ENCODE assay signal across 23 mouse cellular contexts in genomic region chr1:154232594-154232993, GRCm38 (mm10). TPM values are rescaled to one million over a fixed set of nuclear protein-coding genes. Genes with fewer than 3 reads are reported as not detected.
"Had no signal": no experiment of that assay in that cellular context is flagged by ENCODE, and none has a peak within 500 bp of the region (broad histone marks: within the 10 kb centered on the region; RNA-seq: fewer than 3 reads in every experiment).

No protein-coding gene starts in this region.

- ATAC-seq: liver, postnatal 0 days; midbrain, embryonic 16.5 days had no signal

- H3K9me3 ChIP-seq: liver, embryonic 13.5 days; liver, embryonic 15.5 days; megakaryocyte, embryonic 14.5 days; neural tube, embryonic 13.5 days; neural tube, embryonic 15.5 days had no signal

- H3K27me3 ChIP-seq: liver, embryonic 13.5 days; liver, embryonic 15.5 days; megakaryocyte, embryonic 14.5 days; neural tube, embryonic 13.5 days; neural tube, embryonic 15.5 days had no signal

- H3K4me2 ChIP-seq: liver, embryonic 11.5 days; liver, embryonic 13.5 days; liver, embryonic 15.5 days; midbrain, embryonic 11.5 days; neural tube, embryonic 13.5 days; neural tube, embryonic 15.5 days had no signal

- DNase-seq: liver; liver, embryonic 13.5 days; liver, postnatal 0 days; midbrain, embryonic 14.5 days; retina, postnatal 1 day; right cerebral cortex, adult 18-20 months; right cerebral cortex, postnatal 25 days; right cerebral cortex, postnatal 4 days; spleen, adult 18-20 months; thymus, adult 18-20 months; thymus, postnatal 14 days; thymus, postnatal 36 days had no signal

- H3K36me3 ChIP-seq: liver, embryonic 13.5 days; liver, embryonic 15.5 days; neural tube, embryonic 13.5 days; neural tube, embryonic 15.5 days had no signal

- H3K4me3 ChIP-seq: liver, embryonic 13.5 days; liver, embryonic 15.5 days; megakaryocyte, embryonic 14.5 days; myocyte; neural tube, embryonic 13.5 days; neural tube, embryonic 15.5 days had no signal

- H3K9ac ChIP-seq: liver, embryonic 13.5 days; liver, embryonic 15.5 days; liver, postnatal 0 days; neural tube, embryonic 13.5 days; neural tube, embryonic 15.5 days had no signal

- H3K4me1 ChIP-seq: liver, embryonic 13.5 days; liver, embryonic 15.5 days; megakaryocyte, embryonic 14.5 days; neural tube, embryonic 13.5 days; neural tube, embryonic 15.5 days had no signal

- H3K27ac ChIP-seq: liver, embryonic 13.5 days; liver, embryonic 15.5 days; macrophage; neural tube, embryonic 13.5 days; neural tube, embryonic 15.5 days had no signal

RNA-seq across cellular contexts. Expression of gene Zfp648, which starts 31.6 kb away (rescaled TPM):
- polyA plus RNA-seq: liver, embryonic 11.5 days; liver, embryonic 13.5 days; liver, embryonic 15.5 days; liver, postnatal 0 days; macrophage; midbrain, embryonic 11.5 days; myocyte; small intestine, adult 2 months; stomach, embryonic 14.5 days had no signal
